Mouse (Mus musculus) hindbrain, postnatal 0 days (tissue): Measurements from ENCODE around the gene Gfod1. TPM values are rescaled to one million over a fixed set of nuclear protein-coding genes. Genes with fewer than 3 reads are reported as not detected.
A peak's percentile ranks its signal among the peaks of the same experiment; 100 is the strongest.

Source experiments
- ATAC-seq: fragments of 200-750 bp; cut with Nextera tagmentation; 2 replicates; pipeline ENCODE4 v1.8.0; 2017; ENCODE audit warnings: mild to moderate bottlenecking, moderate TSS enrichment, moderate library complexity
- DNase-seq: peaks from one replicate; pipeline ENCODE4 v3.0.0-alpha.2; 2015; ENCODE audit warnings: low spot score
- H3K27ac ChIP-seq: fragments of 300-500 bp; sonication (generic); 2 replicates; pipeline ENCODE4 v1.5.1; 2014; ENCODE audit warnings: mild to moderate bottlenecking
- H3K27me3 ChIP-seq: fragments of 300-500 bp; sonication (generic); 2 replicates; pipeline ENCODE4 v1.6.1; 2014; ENCODE audit warnings: low read length, mixed read lengths; ENCODE audit not compliant: insufficient read depth
- H3K36me3 ChIP-seq: fragments of 300-500 bp; sonication (generic); 2 replicates; pipeline ENCODE4 v1.6.1; 2014; ENCODE audit warnings: low read length, mixed read lengths; ENCODE audit not compliant: insufficient read depth
- H3K4me1 ChIP-seq: fragments of 300-500 bp; sonication (generic); 2 replicates; pipeline ENCODE4 v1.6.1; 2014; ENCODE audit warnings: antibody characterized with exemption, low read length, mixed read lengths; ENCODE audit not compliant: insufficient read depth
- H3K4me2 ChIP-seq: fragments of 300-500 bp; sonication (generic); 2 replicates; pipeline ENCODE4 v1.6.1; 2014; ENCODE audit warnings: low read depth, mild to moderate bottlenecking, low read length, moderate library complexity, mixed read lengths
- H3K4me3 ChIP-seq: fragments of 300-500 bp; sonication (generic); 2 replicates; pipeline ENCODE4 v1.5.1; 2014; ENCODE audit warnings: low read length
- H3K9ac ChIP-seq: fragments of 300-500 bp; sonication (generic); replicated peaks from 2 replicates; pipeline ENCODE4 v1.6.1; 2014; ENCODE audit warnings: mild to moderate bottlenecking, low read length, moderate library complexity, mixed read lengths
- H3K9me3 ChIP-seq: fragments of 300-500 bp; sonication (generic); 2 replicates; pipeline ENCODE4 v1.6.1; 2016; ENCODE audit warnings: low read length, mixed read lengths
- CTCF ChIP-seq: IDR thresholded peaks from 2 replicates; pipeline ENCODE4 v1.5.1; 2016; ENCODE audit warnings: antibody characterized with exemption, control low read depth, low read depth
- WGBS: fragments of 180-500 bp; shearing (Covaris S2); extraction: QIAGEN DNeasy Blood & Tissue Kit; methylation state at CpG from one replicate; pipeline ENCODE4 v1.1.7; 2014; 5-methylcytosine and 5-hydroxymethylcytosine counted together
- polyA plus RNA-seq: library from polyadenylated mRNA; unstranded; fragments of >200 nt; fragmentation: Nextera tagmentation; extraction: Ambion mirVana; gene quantifications from 2 replicates; pipeline ENCODE4 v1.2.1, GENCODE M21; 2015
- total RNA-seq: library from RNA; depleted of rRNA; stranded (reverse); fragments of >200 nt; gene quantifications from 2 replicates; pipeline ENCODE4 v1.2.3, GENCODE M21; 2014

The Gfod1 gene
- total and polyA plus RNA-seq, 2 experiments from 2014 or later = 2.6 to 26.3 TPM

- H3K27me3 ChIP-seq = no peaks in the 10 kb centered on the region
- H3K4me1 ChIP-seq = peaks cover 8% of the 10 kb centered on the region
- no peak for ATAC-seq
- no peak overlapping the region for H3K4me2 ChIP-seq
- no peak overlapping the region for H3K9ac ChIP-seq
- TF ChIP-seq CTCF = no peak
- no peak for DNase-seq
- no peaks in the 10 kb centered on the region for H3K9me3 ChIP-seq
- H3K36me3 ChIP-seq = no peaks in the 10 kb centered on the region
- H3K4me3 ChIP-seq = no peak overlapping the region
- WGBS = 74% methylated on average over 1 of the region's 1 CpGs
- H3K27ac ChIP-seq = no peak overlapping the region
These were observed 83.3 kb downstream of the Gfod1 start for GRCm38 (mm10) chr13:43220635-43221034.

GRCm38 (mm10) chr13:43218764-43219163 is 85.2 kb downstream of the Gfod1 start:
- 45% methylated on average over 4 of the region's 4 CpGs for WGBS
- ATAC-seq (no peak), DNase-seq (no peak)
- peaks cover 9% of the 10 kb centered on the region for H3K4me1 ChIP-seq
- no peak overlapping the region for H3K4me3 ChIP-seq
- TF ChIP-seq CTCF = no peak
- no peaks in the 10 kb centered on the region for H3K36me3 ChIP-seq
- H3K27ac ChIP-seq = no peak overlapping the region
- no peak overlapping the region for H3K4me2 ChIP-seq
- H3K27me3 ChIP-seq = no peaks in the 10 kb centered on the region
- H3K9me3 ChIP-seq = no peaks in the 10 kb centered on the region
- no peak overlapping the region for H3K9ac ChIP-seq

GRCm38 (mm10) chr13:43218284-43218683 is 85.7 kb downstream of the Gfod1 start:
- WGBS = 66% methylated on average over 4 of the region's 4 CpGs
- ATAC-seq (no peak), DNase-seq (no peak)
- Histone ChIP-seq H3K27me3 (no peaks in the 10 kb centered on the region), H3K9ac (no peak overlapping the region), H3K4me3 (no peak overlapping the region), H3K4me1 (peaks cover 9% of the 10 kb centered on the region), H3K36me3 (no peaks in the 10 kb centered on the region), H3K4me2 (no peak overlapping the region), H3K9me3 (no peaks in the 10 kb centered on the region), H3K27ac (no peak overlapping the region)
- TF ChIP-seq CTCF = no peak

DNA sequence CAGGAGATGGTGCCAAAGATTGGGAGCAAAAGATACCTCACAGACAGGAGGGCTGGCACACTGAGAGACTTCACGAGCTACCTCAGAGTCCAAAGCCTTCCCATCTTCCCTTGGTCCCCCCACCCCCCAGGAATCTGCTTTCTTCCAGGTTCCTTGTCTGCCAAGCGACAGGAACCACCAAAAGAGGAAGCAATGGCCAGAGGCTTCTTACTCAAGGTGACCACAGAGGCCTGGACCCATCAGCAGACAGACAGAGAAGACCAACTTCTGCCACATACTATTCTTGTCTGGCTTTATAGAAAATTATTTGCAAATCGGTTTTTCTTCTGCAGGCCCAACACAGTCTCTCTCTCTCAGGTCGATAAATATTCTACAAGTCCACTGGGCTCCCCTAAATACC is 86.3 kb downstream of the Gfod1 start:
- ATAC-seq (no peak), DNase-seq (no peak)
- TF ChIP-seq CTCF = no peak
- no peak overlapping the region for H3K4me3 ChIP-seq
- no peak overlapping the region for H3K4me2 ChIP-seq
- H3K9me3 ChIP-seq = no peaks in the 10 kb centered on the region
- 82% methylated on average over 4 of the region's 4 CpGs for WGBS
- H3K27ac ChIP-seq = no peak overlapping the region
- H3K4me1 ChIP-seq = peaks cover 9% of the 10 kb centered on the region
- no peaks in the 10 kb centered on the region for H3K36me3 ChIP-seq
- H3K27me3 ChIP-seq = no peaks in the 10 kb centered on the region
- no peak overlapping the region for H3K9ac ChIP-seq

DNA sequence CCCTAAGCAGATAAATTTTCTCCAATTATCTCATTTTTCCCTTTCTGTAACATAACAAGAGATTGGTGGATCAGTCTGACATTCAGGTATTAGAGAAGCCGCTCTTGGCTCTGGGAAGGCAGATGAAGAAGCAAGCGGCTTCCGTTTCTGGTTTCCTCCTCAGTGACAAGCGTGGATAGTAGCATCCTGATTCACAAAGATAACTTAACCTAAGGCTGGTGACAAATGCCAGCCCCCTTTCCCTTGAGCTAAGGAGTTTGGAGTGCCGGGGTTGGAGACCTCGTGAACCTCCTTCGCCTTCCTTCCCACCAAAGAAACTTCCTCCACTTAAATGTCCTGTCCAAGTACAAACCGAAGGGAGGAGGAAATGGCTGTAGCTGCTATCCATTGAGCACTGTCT is 86.9 kb downstream of the Gfod1 start:
- no peak for ATAC-seq
- Histone ChIP-seq H3K36me3 (no peaks in the 10 kb centered on the region), H3K9ac (no peak overlapping the region), H3K27ac (no peak overlapping the region), H3K27me3 (no peaks in the 10 kb centered on the region), H3K4me3 (no peak overlapping the region), H3K4me2 (no peak overlapping the region), H3K4me1 (peaks cover 9% of the 10 kb centered on the region), H3K9me3 (no peaks in the 10 kb centered on the region)
- TF ChIP-seq CTCF = no peak
- DNase-seq = no peak
- WGBS = 83% methylated on average over 8 of the region's 8 CpGs

DNA sequence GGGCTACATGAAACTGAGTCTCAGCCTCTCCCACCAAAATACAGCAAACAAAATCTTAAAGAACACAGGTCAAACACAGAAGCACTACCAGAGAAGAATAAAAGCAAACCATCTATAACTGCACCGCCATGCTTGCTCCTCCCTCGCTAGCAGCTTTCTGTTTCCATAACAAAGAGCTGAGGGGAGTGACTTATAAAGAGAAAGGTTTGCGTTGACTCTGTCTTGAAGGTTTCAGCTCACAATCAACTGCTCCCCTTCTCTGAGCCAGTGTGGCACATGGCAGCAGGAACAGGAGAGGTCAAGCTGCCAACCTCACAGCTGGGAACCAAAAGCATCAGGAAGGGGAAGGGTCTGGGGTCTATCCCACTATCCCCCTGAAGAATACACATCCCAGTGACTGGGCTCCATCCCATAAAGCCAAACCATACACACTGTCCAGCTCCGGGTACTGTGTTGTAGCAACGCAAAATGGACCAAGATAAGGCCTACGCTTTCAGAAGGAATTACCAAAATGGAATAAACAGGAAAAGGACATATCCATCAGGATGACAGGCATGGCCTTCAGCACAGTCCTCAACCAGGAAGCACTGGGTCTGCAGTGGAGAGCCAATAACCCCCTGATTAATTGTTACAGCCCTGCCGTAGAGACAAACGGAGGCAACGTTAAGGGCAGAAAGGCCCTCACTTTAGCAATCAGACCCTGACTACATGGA is 87.8 kb downstream of the Gfod1 start:
- TF ChIP-seq CTCF = no peak
- H3K4me3 ChIP-seq = no peak overlapping the region
- peaks cover 9% of the 10 kb centered on the region for H3K4me1 ChIP-seq
- no peak overlapping the region for H3K9ac ChIP-seq
- DNase-seq (no peak), ATAC-seq (no peak)
- no peaks in the 10 kb centered on the region for H3K27me3 ChIP-seq
- peak overlapping the region; percentile 38; the same call in 1 of the 2 replicates for H3K4me2 ChIP-seq
- no peaks in the 10 kb centered on the region for H3K36me3 ChIP-seq
- H3K27ac ChIP-seq = peak overlapping the region; percentile 41; the same call in 1 of the 2 replicates
- 79% methylated on average over 9 of the region's 9 CpGs for whole genome bisulfite sequencing
- no peaks in the 10 kb centered on the region for H3K9me3 ChIP-seq
